Mouse (Mus musculus): Measurements from ENCODE around the gene Kcnma1.
A peak's percentile ranks its signal among the peaks of the same experiment; 100 is the strongest.

Gene Kcnma1

GRCm38 (mm10) chr14:23602937-23603336 lies 411.4 kb downstream of the Kcnma1 start:
- DNase-seq (ENCODE audit: low read depth, low spot score): no peak

GRCm38 (mm10) chr14:23602054-23602453 lies 412.2 kb downstream of the Kcnma1 start:
- peak; percentile 59 for DNase-seq (ENCODE audit: low read depth, low spot score)

DNA sequence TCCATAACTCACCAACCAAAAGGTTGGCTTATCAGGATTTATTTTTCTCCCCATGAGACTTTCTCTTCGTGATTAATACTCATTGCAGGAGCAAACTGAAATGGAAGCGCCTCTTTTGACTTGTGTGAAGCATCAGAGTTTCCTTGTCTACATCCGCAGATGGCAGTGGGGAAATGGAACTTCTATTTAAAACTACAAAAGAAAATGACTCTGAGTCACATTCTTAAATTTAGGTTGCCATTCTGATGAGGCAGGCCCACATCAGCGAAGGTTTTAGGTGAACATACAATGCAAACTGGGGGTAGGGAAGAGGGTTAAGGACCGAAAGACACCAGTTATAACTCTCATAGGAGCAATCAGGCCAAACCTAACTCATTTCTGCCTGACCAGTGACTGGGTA lies 419.7 kb downstream of the Kcnma1 start:
- peak; percentile 90 for DNase-seq (ENCODE audit: low read depth, low spot score)

GRCm38 (mm10) chr14:23592826-23593447 lies 421.4 kb downstream of the Kcnma1 start:
- DNase-seq (ENCODE audit: low read depth, low spot score): no peak

- no peak for DNase-seq (ENCODE audit: low read depth, low spot score)
Measured at GRCm38 (mm10) chr14:23589744-23590481, 424.4 kb downstream of the Kcnma1 start.

DNA sequence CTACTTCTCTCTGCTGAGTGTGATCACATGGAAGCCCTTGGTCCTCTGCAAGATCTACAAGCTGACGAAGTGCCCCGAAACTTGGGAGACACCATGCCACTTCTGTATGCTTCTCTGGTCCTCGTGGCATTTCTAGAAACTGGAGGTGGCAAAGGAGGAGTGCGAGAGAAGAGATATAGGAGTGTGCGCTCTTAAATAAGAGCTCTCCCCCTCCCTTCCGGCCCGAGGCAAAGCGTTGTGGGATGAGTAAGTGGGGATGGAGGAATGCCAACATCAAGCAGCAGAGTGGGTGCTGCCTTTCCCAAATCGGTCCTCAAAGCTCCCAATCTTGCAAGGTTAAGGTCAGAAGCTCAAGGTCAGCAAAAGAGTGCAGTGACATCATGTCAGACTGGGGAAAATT lies 426.8 kb downstream of the Kcnma1 start:
- DNase-seq (ENCODE audit: low read depth, low spot score): peak; percentile 91

- DNase-seq (ENCODE audit: low read depth, low spot score): peak; percentile 80
Measured at GRCm38 (mm10) chr14:23583235-23583634, 431.1 kb downstream of the Kcnma1 start.

GRCm38 (mm10) chr14:23581282-23581681 lies 433.0 kb downstream of the Kcnma1 start:
- peak; percentile 57 for DNase-seq (ENCODE audit: low read depth, low spot score)

DNA sequence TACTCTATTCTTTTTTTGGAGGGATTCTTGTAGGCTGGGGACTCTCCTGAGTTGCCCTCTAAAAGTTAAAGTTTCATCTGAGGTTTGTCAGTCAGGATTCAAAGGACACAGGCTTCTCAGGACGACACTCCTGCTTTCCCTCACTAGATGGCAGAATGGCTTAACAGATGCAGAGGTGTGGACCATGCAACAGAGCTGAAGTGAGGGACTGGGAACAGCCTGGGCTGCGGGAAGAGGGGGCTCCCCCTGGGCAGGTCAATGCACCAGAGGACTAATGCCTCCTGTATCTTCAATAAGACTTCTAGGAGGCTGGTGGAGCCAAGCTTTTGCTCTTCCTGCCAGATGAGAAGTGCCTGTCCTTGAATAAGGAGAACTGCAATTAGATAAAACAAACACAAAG lies 438.3 kb downstream of the Kcnma1 start:
- peak; percentile 81 for DNase-seq (ENCODE audit: low read depth, low spot score)

DNA sequence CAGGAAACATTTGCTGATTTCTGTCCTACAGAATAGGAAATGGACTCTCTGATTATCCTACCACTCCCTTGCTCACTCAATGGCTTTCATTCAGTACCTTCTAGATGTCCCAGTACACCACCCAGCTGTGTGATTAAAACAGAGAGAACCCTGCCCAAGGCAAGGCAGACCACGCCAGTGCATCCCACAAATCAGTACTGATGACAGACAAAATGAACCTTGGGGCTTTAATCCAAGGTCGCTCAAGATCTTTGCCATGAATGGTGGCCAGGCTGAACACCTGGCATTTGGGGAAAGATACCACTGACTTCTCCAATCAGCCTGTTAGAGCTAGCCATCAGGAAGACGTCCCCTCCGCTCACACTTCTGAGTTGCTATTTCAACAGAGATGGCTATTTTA lies 440.2 kb downstream of the Kcnma1 start:
- no peak for DNase-seq (ENCODE audit: low read depth, low spot score)

GRCm38 (mm10) chr14:23573385-23573784 lies 440.9 kb downstream of the Kcnma1 start:
- DNase-seq (ENCODE audit: low read depth, low spot score): no peak

DNA sequence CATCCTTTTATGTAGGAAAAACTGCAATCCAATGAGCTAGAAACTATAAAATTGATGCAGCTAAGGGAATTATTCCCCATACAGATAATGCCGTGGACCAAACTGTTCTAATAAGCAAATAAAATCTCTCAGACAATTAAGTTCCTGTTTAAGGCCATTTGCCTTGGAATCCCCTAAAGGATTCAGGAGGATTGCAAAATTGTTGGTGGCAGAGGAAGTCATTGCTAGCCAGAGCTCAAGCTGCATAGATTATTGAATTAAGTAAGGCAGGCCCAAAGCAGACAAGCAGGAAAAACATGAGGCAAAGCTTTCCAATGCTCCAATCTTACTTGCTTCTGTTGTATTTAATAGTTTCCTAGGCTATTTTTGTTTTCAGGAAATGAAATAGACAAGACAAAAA lies 441.5 kb downstream of the Kcnma1 start:
- no peak for DNase-seq (ENCODE audit: low read depth, low spot score)

DNA sequence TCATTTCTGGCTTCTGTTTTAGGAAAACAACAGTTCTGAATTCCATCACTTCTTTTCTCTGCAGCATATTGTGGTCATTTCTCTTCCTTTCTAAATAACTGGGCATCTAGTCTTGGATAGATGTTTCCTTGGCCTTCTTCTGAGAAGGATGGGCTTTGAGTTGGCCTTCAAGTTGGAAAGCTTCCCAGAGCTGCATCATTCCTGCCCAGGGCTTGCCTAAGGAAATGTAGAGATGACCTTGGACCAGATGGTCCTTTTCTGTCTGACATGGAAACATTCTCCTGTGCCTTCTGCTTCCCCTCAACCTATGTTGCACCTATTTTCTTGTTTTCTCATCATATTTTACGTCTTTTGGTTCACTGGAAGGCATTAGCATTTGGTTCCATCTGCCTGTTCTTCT lies 444.0 kb downstream of the Kcnma1 start:
- peak; percentile 56 for DNase-seq (ENCODE audit: low read depth, low spot score)

DNA sequence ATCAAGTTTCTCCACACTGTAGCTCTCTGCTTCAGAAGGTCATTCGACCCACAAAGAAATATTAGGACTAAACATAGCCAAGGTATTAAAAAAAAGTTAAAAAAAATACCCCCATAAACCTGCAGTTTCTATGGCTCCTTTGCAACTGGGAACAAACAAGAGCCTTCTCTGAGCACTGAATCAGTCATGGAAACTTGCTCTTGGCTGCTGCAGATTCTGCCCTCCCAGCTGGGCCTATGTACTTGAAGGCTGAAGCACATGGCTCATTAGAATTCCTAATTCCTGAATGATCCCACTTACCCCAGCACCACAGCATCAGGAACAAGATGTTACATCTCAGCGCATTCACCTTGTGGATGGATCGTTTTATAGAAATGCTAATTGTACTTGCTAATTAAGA lies 448.4 kb downstream of the Kcnma1 start:
- DNase-seq (ENCODE audit: low read depth, low spot score): peak; percentile 42

DNA sequence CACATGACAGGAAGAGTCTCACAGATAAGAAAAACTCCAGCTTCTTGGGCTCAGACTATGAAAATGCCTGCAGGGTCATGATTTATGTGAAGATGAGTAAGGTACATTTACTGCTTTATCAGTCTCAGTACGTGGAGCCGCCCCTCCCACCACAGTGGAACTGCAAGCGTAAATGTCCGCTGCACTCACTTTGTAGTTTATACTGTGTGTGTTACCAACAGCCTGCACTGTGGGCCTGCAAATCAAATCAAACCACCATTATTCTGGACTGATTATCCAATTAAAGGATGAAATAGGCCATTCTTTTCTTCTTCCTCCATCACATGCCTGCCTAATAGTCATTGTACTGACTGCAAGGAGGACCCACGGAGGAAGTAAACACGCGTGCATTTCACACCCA lies 449.8 kb downstream of the Kcnma1 start:
- DNase-seq (ENCODE audit: low read depth, low spot score): no peak

DNA sequence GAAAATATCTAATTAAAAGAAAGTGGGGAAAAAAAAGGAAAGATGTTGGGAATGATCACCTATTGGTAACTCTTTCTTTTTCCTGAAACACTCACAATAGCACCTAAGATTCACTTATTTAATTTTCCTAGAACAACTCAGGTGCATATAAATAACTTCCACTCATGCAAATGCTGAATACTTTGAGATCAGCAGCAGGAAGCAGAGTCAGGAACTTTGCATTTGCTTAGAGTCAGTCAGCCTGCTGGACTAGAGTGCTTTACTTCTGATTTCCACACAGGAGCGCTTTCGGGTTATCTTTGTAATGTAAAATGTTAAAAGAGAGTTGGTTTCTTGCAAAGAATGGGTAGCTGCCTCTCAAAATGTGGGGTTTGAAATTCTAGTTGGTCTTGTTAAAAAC lies 451.1 kb downstream of the Kcnma1 start:
- no peak for DNase-seq (ENCODE audit: low read depth, low spot score)

GRCm38 (mm10) chr14:23555647-23556046 lies 458.6 kb downstream of the Kcnma1 start:
- no peak for DNase-seq (ENCODE audit: low read depth, low spot score)

DNA sequence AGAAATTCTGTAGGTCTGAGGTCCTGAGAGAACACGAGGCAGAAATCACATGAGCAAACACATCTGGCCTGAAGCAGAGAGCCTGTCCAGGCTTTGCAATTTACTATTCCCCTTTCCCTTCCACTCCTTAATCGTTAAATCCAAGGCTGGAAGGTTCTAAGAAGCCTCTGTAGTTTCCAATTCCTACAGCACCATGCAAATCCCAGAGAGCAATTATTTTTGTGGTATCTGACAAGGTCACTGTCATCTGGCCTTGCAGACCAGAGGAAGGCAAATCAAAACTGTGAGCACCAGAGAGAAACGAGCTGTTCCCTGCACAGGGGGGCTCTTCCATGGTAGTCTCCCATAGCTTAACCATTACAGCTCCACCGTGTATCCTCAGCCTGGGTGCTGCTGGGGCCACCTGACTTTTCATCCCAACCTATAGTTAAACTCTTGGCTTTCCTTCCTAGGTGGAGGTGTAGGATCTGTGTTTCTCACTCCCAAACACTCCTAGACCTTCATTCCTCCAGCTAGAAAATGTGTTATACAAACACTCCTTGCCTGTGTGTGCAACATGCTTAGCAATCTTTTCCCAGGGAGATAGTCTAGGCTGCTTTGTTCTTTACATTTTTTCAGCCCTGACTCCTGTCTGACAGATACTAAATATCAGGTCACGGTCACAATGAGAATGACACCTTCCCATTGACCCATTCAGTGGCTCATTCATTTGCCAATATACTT lies 461.9 kb downstream of the Kcnma1 start:
- no peak for DNase-seq (ENCODE audit: low read depth, low spot score)

- DNase-seq (ENCODE audit: low read depth, low spot score): no peak
Measured at GRCm38 (mm10) chr14:23550467-23550866, 463.8 kb downstream of the Kcnma1 start.

DNA sequence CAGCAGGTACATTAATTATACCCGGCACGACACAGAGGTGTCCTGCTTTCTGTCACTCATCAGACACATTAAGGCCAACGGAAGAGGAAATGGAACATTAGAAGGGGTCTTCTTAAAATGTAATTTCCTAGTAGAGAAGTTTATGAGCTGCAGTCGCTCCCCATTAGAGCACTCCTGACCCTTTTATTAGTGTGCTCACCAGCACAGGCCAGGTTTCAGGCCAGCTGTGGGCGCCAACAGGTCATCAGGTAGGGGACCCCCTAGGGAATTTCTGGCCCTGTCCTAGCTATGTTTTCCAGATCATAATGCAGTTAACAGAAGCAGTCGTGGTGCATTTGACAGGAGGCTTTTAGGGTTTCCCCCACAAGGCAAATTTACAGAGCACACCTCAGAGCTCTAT lies 472.2 kb downstream of the Kcnma1 start:
- no peak for DNase-seq (ENCODE audit: low read depth, low spot score)

GRCm38 (mm10) chr14:23539621-23540020 lies 474.7 kb downstream of the Kcnma1 start:
- DNase-seq (ENCODE audit: low read depth, low spot score): peak; percentile 48

GRCm38 (mm10) chr14:23533346-23533745 lies 480.9 kb downstream of the Kcnma1 start:
- no peak for DNase-seq (ENCODE audit: low read depth, low spot score)
